Mouse (Mus musculus) hematopoietic stem cell, adult 5-6 weeks (primary cell): ENCODE measurements at regions not wholly inside any gene's neighbourhood (a gene's known extent, or its start where the extent isn't known, plus 50 kb on each side); places are given as distances from the start of the nearest gene placed in this dataset.

Experiments used
- ATAC-seq, 2 experiments: fragments of 125-278 bp in 1 of 2; replicated peaks in 1 of 2; 2 replicates each; pipeline ENCODE4 v1.8.0; 2016 to 2017; ENCODE audit warnings: inconsistent platforms in 2 of 2, mild to moderate bottlenecking in 2 of 2, moderate number of reproducible peaks in 2 of 2, low read depth in 1 of 2, moderate TSS enrichment in 1 of 2; ENCODE audit not compliant: low FRiP score in 2 of 2, poor library complexity in 2 of 2, severe bottlenecking in 2 of 2, insufficient read depth in 1 of 2, low TSS enrichment in 1 of 2

GRCm38 (mm10) chr6:94865498-94865897 lies 165.5 kb upstream of the Lrig1 start:
- ATAC-seq: peak in 1 of 2 experiments; percentile 29; a peak in 1 of 4 replicates

DNA sequence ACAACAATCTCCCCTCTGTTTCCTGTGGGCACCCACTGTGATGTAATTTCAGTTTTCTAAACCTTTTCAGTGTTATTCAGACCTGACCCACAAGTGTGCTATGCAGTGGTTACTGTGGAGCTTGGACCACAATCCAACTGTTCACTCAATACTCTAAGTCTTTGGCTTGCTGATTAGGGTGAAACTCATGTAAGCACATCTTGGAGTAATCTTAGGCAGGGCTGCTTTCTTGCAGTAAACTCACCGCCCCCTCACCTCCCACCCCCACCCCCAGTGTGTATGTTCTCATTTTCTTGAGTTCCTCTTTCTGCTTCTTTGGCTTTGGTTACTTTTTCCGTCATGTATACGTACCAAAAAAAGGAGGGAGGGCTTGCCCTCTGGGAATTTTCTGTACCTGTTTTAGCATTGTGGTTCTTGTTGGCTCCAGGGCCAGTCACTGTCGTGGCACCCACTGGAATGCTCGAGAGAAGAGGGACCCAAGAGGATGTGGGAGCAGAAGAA lies 158.2 kb upstream of the Lrig1 start:
- ATAC-seq: peak; percentile 83 to 85

DNA sequence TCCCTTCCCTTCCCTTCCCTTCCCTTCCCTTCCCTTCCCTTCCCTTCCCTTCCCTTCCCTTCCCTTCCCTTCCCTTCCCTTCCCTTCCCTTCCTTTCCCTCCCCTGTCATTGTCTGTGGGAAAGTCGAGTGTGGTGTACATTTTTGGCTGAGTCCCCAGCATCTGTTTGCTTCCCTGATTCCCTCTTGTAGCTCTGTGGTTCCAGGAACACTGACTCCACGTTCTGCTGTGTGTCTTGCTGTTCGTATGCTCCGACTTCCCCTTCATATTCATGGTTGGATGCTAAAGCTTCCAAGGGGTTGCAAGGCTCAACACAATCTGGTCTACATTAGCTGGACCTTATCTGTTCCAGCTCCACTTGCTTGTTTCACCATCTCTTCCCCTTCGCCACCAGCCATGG lies 150.2 kb upstream of the Lrig1 start:
- no peak for ATAC-seq

GRCm38 (mm10) chr6:94849533-94849932 lies 149.6 kb upstream of the Lrig1 start:
- ATAC-seq: no peak

GRCm38 (mm10) chr6:94848437-94848836 lies 148.5 kb upstream of the Lrig1 start:
- ATAC-seq: no peak

DNA sequence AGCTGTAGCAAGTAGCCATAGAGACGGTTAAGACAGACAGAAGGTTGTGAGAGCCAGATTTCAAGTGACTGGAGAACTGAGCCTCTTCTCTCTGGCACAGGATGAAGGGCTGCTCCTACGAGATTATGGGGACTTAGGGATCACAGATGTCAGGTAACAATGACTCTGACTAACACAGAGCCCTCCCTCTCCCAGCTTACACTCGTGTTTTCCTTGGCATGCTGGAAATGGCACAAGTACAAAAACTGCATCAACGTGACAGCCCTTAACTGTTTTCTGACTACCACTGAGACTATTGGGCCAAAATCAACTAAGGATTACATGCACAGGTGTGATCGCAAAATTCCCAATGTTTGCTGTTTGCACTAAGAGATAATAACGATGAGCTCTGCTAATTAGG lies 145.9 kb upstream of the Lrig1 start:
- no peak for ATAC-seq

DNA sequence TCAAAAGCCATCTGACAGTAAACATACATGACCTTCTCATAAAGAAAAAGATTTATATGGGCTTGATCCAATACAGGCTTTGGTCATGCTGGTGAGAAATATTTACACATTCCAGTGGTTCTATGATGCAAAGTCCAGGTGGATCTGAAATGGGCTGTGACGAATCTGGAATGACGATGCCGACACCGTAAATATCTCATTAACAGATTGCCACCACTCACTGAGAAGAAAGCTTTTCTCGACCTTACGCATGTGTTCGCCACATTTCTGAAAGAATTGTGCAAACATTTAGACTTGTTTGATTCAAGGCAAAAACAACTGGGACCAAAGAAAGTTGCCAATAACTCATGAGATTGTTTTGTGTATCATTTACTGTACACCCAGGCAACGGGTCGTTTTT lies 142.9 kb upstream of the Lrig1 start:
- ATAC-seq: no peak

- no peak for ATAC-seq
Observed at GRCm38 (mm10) chr6:94841881-94842280, 141.9 kb upstream of the Lrig1 start.

DNA sequence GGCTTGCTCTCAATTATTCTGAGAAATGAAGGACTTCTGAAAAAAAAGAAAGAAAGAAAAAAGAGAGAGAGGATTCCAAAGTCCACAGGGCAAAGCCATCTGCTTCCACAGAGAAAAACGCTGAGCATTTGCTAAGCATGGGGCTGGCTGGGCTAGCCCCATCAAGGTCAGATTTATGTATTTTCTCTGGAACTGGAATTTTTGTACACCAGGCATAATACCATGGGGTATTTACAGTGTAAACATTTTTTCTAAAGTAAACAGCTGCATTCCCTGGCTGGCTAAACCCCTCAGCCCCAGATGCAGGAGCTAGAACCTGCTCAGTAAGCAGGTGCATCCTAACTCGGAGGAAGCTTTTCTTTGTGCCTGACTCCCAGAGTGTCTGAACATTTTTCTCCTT lies 135.8 kb upstream of the Lrig1 start:
- ATAC-seq: no peak

- ATAC-seq: no peak
Observed at GRCm38 (mm10) chr6:94834551-94834950, 134.6 kb upstream of the Lrig1 start.

DNA sequence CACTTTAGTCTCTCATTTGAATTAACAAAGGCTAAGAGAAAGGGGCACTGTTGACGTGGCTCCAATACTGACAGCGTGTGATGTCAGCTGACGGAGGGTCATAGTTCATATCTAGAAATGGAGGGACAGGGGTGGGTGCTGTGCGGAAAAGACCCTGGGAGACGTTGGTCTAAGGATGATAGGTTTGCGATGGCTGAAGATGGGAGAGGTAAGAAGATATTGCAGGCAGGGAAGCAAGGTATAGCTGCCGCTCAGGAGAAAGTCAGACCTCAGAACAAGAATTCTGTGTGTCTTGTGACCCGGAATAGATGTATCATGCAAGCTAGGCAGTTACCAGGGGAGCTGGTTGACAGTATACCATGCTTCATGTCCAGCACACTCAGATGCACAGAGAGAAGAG lies 130.8 kb upstream of the Lrig1 start:
- ATAC-seq: no peak

DNA sequence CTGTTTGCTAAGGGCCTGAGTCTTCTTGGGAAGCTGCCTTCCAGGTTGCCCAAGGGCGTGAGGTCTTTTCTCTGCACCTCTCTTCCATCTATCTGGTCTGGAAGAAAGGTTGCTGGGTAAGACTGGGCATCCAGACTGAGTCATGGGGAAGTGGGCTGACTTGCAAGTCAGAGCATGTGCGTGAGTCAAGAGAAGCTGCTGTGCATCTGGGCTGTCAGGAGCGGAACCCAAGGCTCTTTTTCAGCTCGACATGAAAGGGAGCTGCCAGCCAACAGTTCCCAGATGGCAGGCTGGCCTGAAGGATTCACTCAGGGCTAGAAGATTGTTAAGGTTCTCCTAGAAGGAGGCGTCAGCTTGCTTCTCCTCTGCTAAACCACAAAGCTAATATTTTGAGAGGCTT lies 129.3 kb upstream of the Lrig1 start:
- ATAC-seq: no peak

- no peak for ATAC-seq
Observed at GRCm38 (mm10) chr6:94826656-94827055, 126.7 kb upstream of the Lrig1 start.

DNA sequence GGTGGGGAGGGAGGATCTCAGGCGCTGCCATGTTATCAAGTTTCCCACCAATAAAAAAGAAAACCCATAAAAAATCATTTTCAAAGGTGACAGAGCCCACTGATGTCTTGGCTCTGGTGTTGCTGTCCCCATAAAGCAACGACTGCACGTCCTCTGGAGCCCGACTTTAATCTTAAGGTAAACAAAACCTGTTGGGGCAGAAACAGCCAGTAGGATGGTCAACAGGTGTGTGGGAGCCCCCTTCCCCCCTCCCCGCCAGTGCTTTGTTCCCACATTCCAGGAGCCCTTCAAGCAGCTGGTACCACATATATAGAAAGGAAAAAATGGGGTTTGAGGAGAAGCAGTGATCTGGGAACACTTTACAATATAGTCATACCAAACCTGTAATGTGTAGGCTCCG lies 118.3 kb upstream of the Lrig1 start:
- ATAC-seq: no peak

DNA sequence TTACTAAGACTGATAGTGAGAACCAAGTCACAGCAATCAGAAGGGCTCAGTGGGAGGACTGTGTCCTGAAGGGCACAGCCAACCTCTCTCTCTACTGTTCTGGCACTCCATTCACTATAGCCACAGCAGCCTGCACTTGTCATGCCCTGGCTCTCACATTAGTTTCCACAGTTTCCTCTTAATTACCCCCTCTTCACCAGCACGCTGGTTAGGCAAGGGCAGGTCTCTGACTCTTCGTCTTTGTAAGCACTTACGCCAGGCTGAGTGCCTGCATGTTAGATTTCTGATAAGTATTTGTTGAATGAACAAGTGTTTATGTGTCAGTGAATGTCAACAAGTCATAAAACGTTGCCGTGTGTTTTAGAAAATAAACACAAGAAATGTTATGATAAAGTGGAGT lies 116.2 kb upstream of the Lrig1 start:
- no peak for ATAC-seq

DNA sequence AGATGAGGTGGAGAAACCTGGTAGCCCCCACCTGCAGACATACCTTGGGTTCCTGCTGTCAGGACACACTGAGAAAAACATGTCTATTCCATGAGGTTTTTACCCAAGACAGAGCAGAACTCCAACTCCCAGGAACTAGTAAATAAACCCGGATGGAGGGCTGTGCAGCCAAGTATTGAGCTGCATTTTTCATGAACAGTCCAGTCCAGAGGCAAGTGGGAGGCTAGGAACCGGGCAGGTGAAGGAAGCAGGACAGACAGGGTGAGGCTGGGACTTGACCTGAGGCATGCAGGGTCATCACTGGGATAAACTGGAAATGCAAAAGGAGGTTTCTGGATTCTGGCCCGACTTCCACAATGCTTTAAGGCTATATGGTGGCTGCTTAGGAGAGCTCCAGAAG lies 114.8 kb upstream of the Lrig1 start:
- no peak for ATAC-seq

DNA sequence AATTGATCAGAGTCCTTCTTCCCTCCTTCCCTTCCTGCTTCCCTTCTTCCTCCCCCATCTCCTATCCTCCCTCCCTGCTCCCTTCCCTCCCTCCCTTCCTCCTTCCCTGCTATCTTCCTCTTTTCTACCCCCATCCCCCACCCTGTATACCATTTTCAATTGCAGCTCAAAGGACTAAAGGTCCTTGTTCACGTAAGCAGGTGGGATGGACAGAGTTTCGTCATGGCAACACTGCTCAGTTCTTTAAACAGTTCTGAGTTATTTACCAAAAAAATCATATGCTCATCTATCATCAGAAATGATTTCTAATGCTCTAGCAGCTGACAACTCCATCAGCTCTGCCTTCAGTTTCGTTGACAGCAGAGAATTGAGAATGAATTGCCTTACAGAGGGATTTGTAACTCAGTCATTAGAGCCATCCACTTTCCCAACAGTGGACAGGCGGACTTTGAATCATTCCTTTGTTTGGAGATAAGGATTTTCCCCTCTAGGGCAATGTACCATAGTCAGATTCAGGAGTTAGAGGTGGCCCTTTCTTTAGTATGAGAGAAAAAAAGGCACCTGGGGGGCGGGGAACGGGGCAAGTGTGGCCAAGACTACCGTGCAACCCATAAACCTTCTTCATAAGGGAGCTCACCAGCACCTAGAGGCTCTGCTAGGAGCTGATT lies 113.7 kb upstream of the Lrig1 start:
- ATAC-seq: no peak

- no peak for ATAC-seq
Observed at GRCm38 (mm10) chr6:94811846-94812245, 111.9 kb upstream of the Lrig1 start.

GRCm38 (mm10) chr6:94807216-94807615 lies 107.3 kb upstream of the Lrig1 start:
- no peak for ATAC-seq
